Mouse (Mus musculus) E14TG2a.4 (cell line): Measurements from ENCODE around the gene Gm14399.
"Not testable (repeated sequence)": the region's sequence is repeated elsewhere in the genome, so short reads cannot be mapped to it uniquely, and the experiment has no call there.

ENCODE experiments used
- H3K27me3 ChIP-seq: 2 replicates; pipeline ENCODE4 v1.6.1; 2014; ENCODE audit warnings: low read length, control low read depth; ENCODE audit not compliant: insufficient read depth
- H3K36me3 ChIP-seq: 2 replicates; pipeline ENCODE4 v1.6.1; 2014; ENCODE audit warnings: low read length, control low read depth; ENCODE audit not compliant: insufficient read depth
- H3K4me1 ChIP-seq: replicated peaks from 2 replicates; pipeline ENCODE4 v1.6.1; 2014; ENCODE audit warnings: low read depth, low read length, control low read depth
- H3K4me3 ChIP-seq: replicated peaks from 2 replicates; pipeline ENCODE4 v1.5.1; 2014; ENCODE audit warnings: mild to moderate bottlenecking, low read length
- H3K9me3 ChIP-seq: 2 replicates; pipeline ENCODE4 v1.6.1; 2014; ENCODE audit warnings: low read length, control low read depth
- CTCF ChIP-seq: conservative IDR thresholded peaks from 2 replicates; pipeline ENCODE4 v1.5.1; 2014; ENCODE audit warnings: low read length
- NANOG ChIP-seq: IDR thresholded peaks from 2 replicates; pipeline ENCODE4 v1.6.1; 2014; ENCODE audit warnings: borderline replicate concordance, low read length, mixed read lengths
- POU5F1 ChIP-seq: IDR thresholded peaks from 2 replicates; pipeline ENCODE4 v1.6.1; 2014; ENCODE audit warnings: low read length, borderline replicate concordance

Gene Gm14399

GRCm38 (mm10) chr2:175158642-175159041, 16.8 kb upstream of the Gm14399 start:
- Histone ChIP-seq H3K27me3 (no peaks in the 10 kb centered on the region), H3K36me3 (peaks cover 13% of the 10 kb centered on the region), H3K4me3 (no peak overlapping the region), H3K9me3 (peaks cover 85% of the 10 kb centered on the region), H3K4me1 (no peaks in the 10 kb centered on the region)
- TF ChIP-seq NANOG (no peak), CTCF (no peak), POU5F1 (no peak)

DNA sequence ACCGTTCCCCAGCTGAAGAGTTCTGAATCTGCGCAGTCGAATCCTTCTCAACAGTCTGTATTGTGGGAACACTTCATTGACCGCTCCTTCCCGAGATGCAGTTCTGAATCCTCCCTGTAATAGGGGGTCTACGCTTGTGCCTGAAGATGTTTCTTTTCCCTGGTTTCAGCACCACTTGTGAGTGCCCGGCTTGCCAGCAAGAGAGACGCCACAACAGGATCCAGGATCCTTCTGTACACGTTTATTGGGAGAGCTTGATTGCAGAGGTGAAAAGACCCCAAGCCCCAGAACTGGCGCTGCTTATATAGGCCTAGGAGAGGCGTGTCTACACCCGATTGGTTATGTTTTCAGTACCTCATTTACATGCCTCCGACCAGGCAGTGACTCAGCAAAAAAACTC, 14.9 kb upstream of the Gm14399 start:
- H3K4me1 ChIP-seq, result no peaks in the 10 kb centered on the region
- H3K27me3 ChIP-seq, result no peaks in the 10 kb centered on the region
- H3K36me3 ChIP-seq, result peaks cover 20% of the 10 kb centered on the region
- TF ChIP-seq NANOG, result no peak
- TF ChIP-seq POU5F1, result no peak
- no peak for TF ChIP-seq CTCF
- peaks cover 95% of the 10 kb centered on the region for H3K9me3 ChIP-seq
- H3K4me3 ChIP-seq, result no peak overlapping the region

DNA sequence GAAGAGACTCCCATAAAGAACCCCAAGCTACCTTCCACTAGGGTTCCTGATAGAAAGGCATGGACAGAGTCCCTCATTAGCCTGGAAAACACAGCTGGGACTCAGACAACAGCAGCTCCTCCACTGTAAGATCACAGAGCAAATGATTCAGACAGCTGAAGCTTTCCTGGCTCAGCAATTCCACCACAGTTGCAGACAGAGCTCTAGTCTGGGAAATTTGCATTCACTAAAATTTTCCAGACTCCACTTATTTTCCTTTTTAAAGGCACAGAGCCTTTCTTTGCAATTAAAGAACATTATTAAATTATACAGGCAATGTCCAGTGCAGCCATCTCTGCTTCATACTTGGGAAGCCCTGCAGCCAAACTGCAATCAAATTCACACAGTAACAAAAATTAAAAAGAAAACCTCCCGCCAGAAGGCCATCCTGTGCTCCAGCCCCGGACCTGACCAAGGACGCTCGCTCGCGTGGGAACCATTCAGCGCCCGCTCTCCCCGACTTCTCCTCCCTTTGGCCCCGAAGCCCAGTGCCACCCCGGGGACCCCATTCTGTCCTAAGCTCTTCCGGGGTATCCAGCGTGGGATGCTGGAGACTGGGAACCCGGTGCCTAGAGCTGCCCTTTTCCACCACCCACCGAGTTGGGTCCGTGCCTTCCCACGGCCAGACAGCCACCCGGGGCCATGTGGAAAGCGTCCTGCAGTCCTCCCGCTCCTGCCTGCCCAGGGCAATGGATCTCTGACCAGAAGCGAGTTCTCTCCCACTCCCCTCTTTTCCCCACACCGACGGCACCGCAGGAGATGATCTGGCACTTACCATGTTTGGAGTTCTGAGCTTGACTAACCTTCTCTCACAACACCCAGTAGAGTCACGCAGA, 457 bp downstream of the Gm14399 start:
- H3K27me3 ChIP-seq, H3K36me3 ChIP-seq, H3K4me1 ChIP-seq, H3K9me3 ChIP-seq: not testable (repeated sequence)
- H3K4me3 ChIP-seq, result peak overlapping the region; percentile 81

GRCm38 (mm10) chr2:175140624-175141023, 1.2 kb downstream of the Gm14399 start:
- not testable (repeated sequence) for H3K27me3 ChIP-seq, H3K4me1 ChIP-seq, H3K4me3 ChIP-seq, H3K9me3 ChIP-seq, H3K36me3 ChIP-seq
